Mouse (Mus musculus): ENCODE measurements around the gene Adprm.

DNA sequence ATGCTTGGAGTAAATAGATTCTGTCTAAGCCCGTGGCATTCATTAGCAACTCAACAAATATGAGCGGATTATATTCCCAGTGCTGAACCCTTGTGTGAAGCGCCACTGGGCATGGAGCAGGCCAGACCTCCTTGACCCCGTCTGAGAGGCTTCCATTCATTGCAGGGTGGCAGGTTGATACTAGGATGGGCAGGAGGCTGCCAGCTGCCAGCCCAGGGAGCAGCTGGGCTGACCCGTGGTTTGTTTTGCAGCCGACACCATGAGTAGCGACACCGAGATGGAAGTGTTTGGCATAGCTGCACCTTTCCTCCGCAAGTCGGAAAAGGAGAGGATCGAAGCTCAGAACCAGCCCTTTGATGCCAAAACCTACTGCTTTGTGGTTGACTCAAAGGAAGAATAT, 27.3 kb upstream of the Adprm start:
- TF ChIP-seq CTCF (IDR thresholded peaks at IDR 0.05; ENCODE audit: low read depth) (no peak), EP300 (IDR thresholded peaks at IDR 0.05; ENCODE audit: low read depth) (no peak)
